Mouse (Mus musculus): ENCODE measurements around the gene Dock10.

DNA sequence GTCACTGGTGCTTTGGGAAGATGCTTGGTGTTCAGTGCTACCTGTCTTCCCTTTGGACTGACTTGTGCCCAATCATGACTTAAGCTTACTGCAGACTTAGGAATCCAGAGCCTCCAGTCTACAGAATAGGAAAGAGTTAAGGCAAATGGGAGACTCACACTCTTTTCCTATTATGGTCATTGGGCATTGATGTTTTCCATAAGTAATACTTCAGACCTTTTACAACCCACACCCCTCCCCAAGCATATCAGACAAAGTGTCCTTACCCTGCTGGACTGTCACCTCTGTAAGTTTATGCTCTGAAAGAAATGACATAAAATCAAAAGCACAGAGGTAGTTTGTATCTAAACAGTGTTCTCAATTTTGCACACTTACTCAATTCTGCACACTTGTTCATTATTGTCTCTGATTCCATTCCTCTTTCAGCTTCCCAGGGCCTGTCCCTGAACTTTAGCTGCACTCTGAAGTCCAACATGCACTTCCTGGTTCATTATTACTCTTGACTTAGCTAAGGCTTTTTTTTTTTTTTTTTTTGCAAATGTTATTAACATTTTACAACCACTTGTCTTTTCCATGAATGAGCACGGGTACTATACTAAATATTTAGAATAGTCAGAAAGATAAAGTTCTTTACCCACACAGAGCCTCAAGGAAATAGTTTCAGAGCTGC is 82.2 kb downstream of the Dock10 start:
- no peak for TF ChIP-seq POLR2A (IDR thresholded peaks at IDR 0.05; ENCODE audit: borderline replicate concordance, control insufficient read depth, low read depth, low read length)
- TF ChIP-seq CTCF (IDR thresholded peaks at IDR 0.05; ENCODE audit: control insufficient read depth, insufficient read depth, low read length): no peak
